Mouse (Mus musculus): ENCODE measurements around the gene Adamts3. TPM values are rescaled to one million over a fixed set of nuclear protein-coding genes. Genes with fewer than 3 reads are reported as not detected.

Gene Adamts3
- total RNA-seq, 2 experiments from 2014 or later = 66.7 to 71.6 TPM

DNA sequence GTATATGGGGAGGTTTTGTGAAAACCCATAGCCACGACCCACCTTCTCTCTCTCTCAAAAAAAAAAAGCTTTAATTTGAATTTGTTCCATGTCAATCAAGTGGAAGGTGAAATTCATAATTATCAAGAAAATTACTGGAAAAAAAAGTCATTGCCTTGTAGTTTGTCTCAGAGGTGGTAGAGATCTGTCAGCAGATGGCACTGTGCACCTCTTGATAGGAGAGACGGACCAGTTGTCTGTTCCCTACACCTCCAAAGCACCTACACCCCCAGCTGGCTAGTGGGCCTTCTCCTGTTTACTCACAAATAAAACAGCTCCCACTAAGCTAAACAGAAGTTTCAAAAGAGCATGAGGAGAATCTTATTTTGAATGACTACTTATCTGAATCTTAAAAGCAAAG, 168.6 kb downstream of the Adamts3 start:
- no peak for DNase-seq (ENCODE audit: low spot score in 2 of 2)

DNA sequence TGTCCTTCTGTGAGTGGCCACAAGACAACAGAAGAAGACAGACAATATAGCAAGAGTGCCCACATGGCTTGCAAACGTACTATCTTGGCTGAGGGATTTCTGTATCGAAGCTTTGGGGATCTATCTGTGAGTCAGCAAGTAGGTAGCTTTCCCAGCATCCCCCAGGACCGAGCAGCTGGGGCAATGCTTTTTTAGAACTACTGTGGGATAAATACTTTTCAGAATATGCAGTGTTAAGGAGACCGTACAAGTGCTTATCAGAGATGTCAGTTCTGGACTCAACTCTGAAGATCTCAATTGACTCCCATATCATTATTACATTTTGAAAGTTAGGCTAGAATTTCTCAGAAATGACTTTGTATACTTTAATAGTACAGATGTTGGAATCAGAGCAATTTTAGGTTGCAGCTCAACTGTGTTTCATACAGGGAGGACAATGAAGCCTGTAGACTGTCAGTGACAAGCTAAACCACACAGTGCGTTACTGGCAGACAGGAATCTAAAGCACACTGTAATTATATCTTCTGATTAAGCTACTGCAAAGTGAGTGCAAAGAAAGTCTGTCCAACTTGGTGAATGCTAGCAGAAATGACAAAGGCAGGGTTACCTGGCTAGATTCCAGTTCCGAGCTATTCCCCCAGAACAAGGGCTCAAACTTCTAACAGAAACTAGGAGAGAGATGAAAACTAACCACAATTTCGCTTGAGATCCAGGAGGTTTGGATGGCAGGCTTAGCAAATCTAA, 171.8 kb downstream of the Adamts3 start:
- no peak for DNase-seq (ENCODE audit: low spot score in 2 of 2)

DNA sequence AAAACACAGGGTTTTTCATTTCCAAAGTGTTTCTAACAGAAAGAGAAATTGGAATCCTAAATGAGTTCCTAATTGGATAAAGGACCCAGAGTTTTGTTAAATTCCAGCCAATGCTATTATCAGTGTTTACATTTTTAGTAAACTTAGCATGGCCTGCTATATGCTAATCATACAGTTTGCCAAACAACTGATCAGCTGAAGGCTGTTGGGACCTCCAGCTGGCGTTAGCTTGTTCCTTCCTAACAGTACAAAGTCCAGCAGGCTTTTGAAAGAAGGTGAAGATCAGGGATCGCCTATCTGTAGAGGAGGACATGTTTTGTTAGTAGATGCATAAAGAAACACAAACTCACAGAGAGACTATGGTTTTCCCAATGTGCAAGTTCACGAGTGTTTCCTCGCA, 173.7 kb downstream of the Adamts3 start:
- no peak for DNase-seq (ENCODE audit: low spot score in 2 of 2)

DNA sequence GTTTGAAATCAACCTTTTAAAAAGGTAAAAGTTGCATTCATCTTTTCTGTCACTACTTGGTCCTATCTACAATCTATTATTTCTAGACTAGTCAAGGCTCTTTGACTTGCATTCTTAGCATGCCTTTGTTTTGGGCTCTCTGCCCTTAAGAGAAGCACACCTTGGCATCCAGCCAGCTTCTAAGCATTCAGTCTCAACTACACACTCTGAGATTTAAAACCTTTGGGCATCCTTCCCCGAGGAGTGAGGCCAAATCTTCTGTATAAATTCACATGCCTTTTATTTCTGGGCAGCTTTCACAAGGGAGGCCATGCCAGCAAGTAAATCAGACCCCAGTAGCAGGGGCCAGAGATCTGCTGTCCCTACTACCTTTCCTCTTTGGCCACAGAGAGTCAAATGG, 178.9 kb downstream of the Adamts3 start:
- peak; percentile 16 to 74 for DNase-seq (ENCODE audit: low spot score in 2 of 2)

DNA sequence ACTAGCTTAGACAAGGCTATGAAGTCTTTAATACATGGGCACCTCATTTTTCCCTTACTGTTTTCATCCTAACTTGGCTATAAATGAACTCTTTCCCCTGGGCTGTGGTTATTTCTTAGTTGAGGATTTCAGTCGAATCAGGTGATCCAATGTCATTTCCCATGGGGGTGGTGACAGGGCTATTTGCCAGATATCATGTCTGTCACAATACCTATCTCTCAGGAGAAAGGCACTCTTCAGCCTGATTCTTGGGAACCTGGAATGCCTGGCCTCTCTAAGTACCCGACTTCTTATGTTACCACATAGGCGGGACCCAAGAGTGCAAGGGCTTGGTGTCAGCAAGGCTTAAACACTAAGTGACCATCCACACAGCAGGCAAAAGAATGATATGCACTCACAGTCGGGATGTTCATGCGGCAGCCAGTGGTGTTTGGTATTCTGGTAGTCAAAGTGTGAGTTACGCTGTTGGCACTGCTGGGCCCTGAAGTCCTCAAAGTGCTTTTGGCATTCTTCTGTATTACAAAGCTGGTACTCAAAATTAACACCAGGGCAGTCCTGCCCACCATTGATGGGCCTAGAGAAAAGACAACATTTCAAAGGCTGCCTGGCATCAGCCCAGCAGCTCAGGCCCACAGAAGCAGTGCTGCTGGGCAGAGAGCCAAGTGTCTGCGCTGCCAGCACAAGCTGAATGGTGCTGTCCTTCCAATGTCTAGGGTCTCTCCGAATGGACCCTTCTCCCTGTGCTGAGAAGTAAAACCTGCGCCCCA, 181.7 kb downstream of the Adamts3 start:
- DNase-seq (ENCODE audit: low spot score in 2 of 2) = peak; percentile 79 to 90

DNA sequence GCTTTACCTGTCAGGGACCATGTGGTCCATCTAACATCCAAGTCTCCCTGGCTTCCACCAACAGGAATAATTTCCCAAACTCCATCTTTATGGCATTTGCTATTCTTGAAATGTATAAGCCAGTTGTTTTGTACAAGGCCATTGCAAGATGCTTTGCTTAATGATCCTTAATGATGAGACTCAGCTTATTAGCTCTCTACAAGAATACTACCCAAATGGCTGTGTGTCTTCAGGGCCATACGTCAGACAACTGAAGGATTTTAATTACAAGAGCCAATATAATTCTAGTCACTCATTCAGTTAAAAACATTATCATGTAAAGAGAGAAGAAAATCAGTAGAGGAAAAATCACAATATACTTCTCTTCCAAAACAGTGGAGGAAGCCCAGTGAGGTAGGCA, 195.3 kb downstream of the Adamts3 start:
- DNase-seq (ENCODE audit: low spot score in 2 of 2) = no peak

DNA sequence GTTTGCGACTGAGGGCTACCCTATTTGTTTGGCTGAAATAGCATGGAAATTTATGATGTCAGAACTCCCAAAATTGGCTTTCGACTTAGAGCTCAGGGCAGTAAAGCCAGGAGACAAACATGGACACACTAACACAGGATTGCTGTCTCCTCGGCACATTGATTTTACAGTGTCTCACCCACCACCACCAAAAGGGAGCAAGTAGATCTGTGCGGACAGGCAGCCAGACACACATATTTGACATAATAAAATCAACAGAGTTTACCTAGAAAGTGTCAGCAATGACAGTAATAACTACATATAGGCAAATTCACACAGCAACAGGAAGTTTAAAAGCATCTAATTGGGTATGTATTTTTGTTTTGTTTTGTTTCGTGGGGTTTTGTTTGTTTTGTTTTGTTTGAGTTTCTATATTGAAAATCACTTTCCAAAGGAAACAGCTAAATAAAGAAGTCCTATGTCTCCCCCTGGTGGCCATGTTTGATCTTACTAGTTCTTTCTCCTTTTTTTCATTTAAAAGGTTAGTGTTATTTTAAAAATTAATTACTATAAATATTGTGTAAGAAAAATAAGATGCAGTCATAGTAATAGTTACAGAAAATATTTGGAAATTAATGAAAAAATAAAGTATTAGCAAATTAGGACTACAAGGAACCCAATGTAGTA, 203.1 kb downstream of the Adamts3 start:
- DNase-seq (ENCODE audit: low spot score in 2 of 2) = peak in 1 of 2 experiments; percentile 82

DNA sequence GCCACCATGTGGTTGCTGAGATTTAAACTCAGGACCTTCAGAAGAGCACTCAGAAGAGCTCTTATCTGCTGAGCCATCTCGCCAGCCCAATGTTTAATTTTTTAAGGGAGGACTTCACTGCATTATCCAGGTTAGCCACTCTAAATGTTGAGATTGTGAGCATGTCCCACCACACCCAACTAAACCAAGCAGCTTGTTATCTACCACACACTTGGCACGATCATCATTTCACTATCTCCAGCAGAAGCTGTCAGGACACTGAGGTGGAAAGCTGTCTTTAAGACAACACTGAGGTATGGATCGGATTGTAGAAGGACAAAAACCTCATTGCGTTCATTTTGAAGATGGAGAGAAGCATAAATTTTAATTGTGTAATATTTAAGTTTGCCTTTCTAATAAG, 205.0 kb downstream of the Adamts3 start:
- no peak for DNase-seq (ENCODE audit: low spot score in 2 of 2)

DNA sequence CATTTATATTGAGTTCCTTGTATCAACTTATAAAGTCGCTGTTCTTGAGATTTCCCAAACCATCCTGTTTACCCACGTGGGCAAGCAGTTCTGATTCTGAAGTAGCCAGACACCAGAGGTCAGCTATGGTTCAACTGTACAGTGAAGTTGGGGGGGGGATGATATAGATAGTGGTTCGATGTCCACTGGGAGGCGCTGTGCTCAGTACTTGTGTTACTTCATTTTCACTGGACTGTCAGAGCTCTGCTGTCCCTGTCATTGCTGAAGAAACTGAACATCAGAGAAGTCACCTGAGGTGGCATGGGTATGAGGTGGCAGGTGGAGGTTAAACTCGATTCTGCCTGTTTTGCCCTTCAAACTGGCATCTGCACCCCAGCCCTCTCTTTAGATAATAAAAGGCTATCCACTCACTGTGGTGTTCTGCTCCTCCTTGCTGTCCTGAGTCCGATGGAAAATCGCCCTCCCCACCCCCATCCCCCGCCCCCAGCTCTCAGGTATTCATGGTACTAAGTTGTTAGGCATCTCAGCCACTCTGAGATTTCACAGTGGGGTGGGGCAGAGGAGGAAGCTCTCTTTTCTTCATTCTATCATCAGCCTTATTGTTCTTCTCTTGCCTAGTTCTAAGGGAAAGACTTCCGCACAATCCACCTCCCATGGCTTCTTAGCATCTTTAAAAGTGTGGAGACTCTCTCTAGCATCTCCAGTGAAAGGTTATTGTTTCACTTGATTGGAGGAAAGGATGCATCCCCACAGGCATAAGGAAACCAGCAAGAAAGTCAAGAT, 208.9 kb downstream of the Adamts3 start:
- DNase-seq (ENCODE audit: low spot score in 2 of 2) = no peak

DNA sequence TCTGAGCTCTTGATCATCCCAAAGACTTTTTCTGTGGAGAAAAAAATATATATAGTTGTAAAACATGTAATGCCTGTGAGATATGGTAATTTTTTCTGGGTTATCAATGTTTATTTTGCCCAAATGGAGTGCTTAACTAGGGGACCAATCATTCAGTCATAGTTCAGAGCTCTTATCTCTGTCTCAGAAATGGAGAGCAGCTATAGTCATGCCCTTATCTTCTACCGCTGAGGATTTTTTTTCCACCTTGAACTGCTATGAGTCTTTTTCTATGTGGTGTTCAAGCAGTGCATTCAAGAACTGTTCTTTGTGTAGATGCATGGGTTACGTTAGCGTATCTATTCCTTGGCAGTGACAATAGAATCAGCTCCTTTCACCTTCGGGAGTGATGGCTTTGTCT, 210.2 kb downstream of the Adamts3 start:
- DNase-seq (ENCODE audit: low spot score in 2 of 2) = no peak

DNA sequence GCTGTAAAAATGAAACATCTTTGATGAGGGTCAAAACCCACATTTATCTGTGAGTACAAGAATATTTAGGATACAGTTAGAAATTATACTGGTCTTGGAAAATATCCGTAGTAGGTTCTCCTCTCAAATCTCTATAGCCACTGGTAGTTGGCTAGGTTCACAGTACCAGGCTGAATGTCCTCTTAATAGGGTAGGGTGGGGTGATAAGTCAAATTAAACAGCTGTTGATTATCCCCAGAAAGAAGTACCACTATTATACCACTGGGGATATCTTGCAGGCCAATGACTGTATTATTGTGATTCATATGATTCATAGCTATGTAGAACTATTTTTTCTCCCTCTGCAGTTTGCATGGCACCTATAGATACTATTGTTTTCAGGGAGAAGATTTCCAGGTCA, 228.8 kb downstream of the Adamts3 start:
- no peak for DNase-seq (ENCODE audit: low spot score in 2 of 2)

DNA sequence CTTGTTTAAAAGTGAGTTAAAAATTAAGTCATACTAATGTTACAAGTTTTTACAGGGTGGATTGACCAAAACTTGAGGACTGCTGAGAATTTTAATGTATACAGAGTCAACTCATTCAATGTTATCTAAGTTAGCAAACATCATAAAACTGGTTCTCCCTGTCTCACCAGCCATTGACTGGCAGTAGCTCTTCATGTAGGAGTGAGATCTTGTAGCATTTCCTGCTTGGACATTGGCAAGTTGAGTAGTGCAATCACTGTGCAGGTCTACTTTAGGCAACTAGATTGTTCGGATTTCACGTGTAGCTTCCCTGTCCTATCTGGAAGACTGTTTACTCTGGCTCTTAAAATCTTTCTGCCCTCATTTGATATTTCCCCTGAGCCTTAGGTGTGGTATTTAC, 229.3 kb downstream of the Adamts3 start:
- DNase-seq (ENCODE audit: low spot score in 2 of 2) = no peak

DNA sequence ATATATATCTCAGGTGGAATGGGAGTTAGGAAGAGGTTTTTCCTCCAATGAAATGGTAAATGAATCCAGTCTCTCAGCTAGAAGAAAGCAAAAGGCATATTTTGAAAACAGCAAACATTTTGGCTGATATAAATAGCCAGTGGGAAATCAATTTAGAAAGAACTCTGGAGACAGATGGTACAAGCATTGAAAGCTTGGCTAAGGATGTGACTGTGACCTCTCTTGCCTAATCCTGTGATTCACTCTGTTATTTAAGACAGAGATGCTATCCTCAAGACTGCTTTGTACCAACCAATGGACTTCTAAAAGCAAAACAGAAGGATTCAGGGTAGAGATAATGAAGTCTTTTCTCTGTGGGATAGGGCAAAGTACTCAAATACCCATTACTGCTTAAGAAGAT, 236.2 kb downstream of the Adamts3 start:
- DNase-seq (ENCODE audit: low spot score in 2 of 2) = no peak

DNA sequence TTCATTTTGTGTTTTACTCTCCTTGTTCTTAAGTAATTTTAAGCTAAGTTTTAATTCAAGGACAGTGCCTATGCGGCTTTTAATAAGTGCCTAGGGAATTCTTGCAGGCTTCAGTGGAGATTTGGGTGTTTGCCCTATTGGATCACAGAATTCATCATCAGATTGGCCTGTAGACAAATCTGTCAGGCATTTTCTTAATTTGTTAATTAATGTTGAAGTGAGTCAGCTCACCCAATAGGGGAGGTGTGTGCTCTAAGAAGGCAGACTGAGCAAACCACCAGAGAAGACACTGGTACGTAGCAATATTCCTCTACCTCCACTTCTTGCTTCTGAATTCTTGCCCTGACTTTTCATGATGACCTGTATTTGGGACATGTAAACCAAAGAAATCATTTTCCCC, 247.7 kb downstream of the Adamts3 start:
- no peak for DNase-seq (ENCODE audit: low spot score in 2 of 2)

DNA sequence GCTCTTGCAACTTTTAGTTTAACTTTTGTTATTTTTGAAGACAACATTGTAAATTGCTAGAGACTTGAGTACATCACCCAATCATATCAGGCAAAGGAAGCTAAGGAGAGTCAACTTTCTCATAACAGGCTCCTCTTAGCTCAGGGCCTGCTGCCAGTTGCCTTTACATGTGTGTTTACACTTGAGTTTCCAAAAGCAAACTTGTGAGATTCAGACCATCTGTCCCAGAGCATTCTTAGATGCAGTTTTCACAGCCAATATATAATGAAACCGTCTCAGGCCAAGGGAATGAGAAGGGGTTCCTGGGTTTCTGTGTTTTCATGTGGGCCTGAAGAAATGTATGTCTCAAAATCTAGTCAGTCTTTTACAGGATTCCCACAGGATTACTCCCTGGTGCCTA, 251.5 kb downstream of the Adamts3 start:
- no peak for DNase-seq (ENCODE audit: low spot score in 2 of 2)
